Mouse (Mus musculus): ENCODE data around the gene Ywhab. TPM values are rescaled to one million over a fixed set of nuclear protein-coding genes. Genes with fewer than 3 reads are reported as not detected.

The Ywhab gene
- polyA plus RNA-seq, 1 experiment from 2014 or later: 311 TPM

GRCm38 (mm10) chr2:163992871-163993270 is 1.9 kb upstream of the Ywhab start:
- H3K9me3 ChIP-seq: no peaks in the 10 kb centered on the region
- no peak overlapping the region for H3K4me2 ChIP-seq
- H3K4me1 ChIP-seq: peaks cover 23% of the 10 kb centered on the region
- H3K27ac ChIP-seq: no peak overlapping the region
- H3K9ac ChIP-seq: no peak overlapping the region
- no peaks in the 10 kb centered on the region for H3K27me3 ChIP-seq
- ATAC-seq (ENCODE audit: insufficient number of reproducible peaks, insufficient read depth, low FRiP score, low TSS enrichment, low read depth): no peak
- H3K4me3 ChIP-seq: no peak overlapping the region
- 94% methylated on average over 2 of the region's 2 CpGs for WGBS
- H3K36me3 ChIP-seq: no peaks in the 10 kb centered on the region; the same call in none of the 2 replicates

DNA sequence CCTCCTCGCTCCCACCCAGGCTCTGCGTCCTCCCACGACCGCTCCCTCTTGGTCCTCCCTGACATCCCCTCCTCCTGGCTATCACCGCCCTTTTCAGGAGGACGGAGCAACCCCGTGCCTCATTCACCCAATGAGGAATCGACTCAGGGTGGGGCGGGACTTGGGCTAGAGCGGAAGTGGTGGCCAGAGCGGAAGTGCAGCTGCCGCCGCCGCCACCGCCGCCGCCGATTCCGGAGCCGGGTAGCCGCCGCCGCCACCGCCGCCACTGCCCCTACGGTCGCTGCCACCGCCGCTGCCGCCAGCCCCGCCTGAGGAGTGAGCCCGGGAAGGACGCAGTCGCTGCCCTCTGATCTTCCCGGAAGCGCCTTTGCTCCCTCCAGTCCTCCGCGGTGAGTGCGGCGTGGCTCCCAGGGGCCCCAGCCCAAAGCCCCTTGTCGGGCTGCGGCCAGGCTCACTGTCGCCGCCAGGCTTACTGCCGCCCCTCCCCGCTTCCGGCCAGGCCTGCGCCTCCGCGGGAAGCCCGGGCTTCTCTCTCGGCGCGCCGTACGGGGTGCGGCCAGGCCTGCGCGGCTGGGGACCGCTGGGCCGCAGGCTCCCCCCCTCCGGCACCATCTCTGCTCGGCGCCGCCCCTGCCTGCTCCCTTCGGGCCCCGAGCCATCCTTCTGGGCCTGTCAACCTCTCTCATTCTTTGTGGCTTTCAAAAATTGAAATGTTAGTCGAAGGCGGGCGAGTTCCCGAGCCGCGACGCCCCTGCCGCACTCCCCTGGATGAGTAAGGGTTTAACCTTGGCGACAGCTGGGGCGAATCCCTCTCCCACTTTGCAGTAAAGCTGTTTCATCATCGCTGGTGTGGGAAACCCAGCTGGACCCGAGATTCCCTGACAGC is 460 bp downstream of the Ywhab start:
- ATAC-seq (ENCODE audit: insufficient number of reproducible peaks, insufficient read depth, low FRiP score, low TSS enrichment, low read depth): peak; percentile 100
- H3K27ac ChIP-seq: peak overlapping the region; percentile 96
- peak overlapping the region; percentile 96 for H3K9ac ChIP-seq
- H3K4me3 ChIP-seq: peak overlapping the region; percentile 98
- H3K27me3 ChIP-seq: no peaks in the 10 kb centered on the region
- peaks cover 32% of the 10 kb centered on the region for H3K4me1 ChIP-seq
- H3K4me2 ChIP-seq: peak overlapping the region; percentile 85
- no peaks in the 10 kb centered on the region for H3K9me3 ChIP-seq
- H3K36me3 ChIP-seq: no peaks in the 10 kb centered on the region; the same call in none of the 2 replicates
- WGBS: under 1% methylated on average over 74 of the region's 79 CpGs

- Histone ChIP-seq H3K4me1 (peaks cover 38% of the 10 kb centered on the region), H3K27ac (no peak overlapping the region), H3K27me3 (no peaks in the 10 kb centered on the region), H3K9ac (peak overlapping the region; percentile 96), H3K9me3 (no peaks in the 10 kb centered on the region), H3K4me3 (peak overlapping the region; percentile 98), H3K36me3 (no peaks in the 10 kb centered on the region; the same call in none of the 2 replicates), H3K4me2 (peak overlapping the region; percentile 85)
- no peak for ATAC-seq (ENCODE audit: insufficient number of reproducible peaks, insufficient read depth, low FRiP score, low TSS enrichment, low read depth)
- WGBS: 77% methylated on average over 6 of the region's 6 CpGs
Observed at GRCm38 (mm10) chr2:163996275-163996674, 1.5 kb downstream of the Ywhab start.

DNA sequence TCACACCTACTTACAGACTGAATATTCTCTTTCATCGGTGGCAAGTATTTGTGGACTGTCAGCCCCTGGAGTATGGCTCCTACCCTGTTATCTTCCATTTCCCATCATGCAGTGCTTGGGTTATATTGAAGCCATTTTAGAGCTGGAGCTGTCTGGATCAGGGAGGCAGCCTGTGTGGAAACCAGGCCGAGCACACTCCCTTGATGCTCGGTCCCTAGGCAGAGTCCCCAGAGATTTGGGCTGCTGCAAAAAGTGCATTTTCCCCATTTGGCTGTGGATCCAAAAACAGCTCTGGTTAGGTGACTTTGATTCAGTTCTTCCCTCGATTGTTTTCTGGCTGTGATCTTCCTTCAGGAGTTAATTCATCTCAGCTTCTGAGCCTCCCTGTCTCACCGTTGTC is 2.1 kb downstream of the Ywhab start:
- Histone ChIP-seq H3K27me3 (no peaks in the 10 kb centered on the region), H3K4me1 (peaks cover 39% of the 10 kb centered on the region), H3K36me3 (no peaks in the 10 kb centered on the region; the same call in none of the 2 replicates), H3K4me3 (no peak overlapping the region), H3K9ac (0 out of 2 replicates have a peak overlapping the region, but pooled peaks have one; percentile 47), H3K4me2 (peak overlapping the region; percentile 85), H3K9me3 (no peaks in the 10 kb centered on the region), H3K27ac (no peak overlapping the region)
- ATAC-seq (ENCODE audit: insufficient number of reproducible peaks, insufficient read depth, low FRiP score, low TSS enrichment, low read depth): no peak
- 70% methylated on average over 5 of the region's 5 CpGs for WGBS

DNA sequence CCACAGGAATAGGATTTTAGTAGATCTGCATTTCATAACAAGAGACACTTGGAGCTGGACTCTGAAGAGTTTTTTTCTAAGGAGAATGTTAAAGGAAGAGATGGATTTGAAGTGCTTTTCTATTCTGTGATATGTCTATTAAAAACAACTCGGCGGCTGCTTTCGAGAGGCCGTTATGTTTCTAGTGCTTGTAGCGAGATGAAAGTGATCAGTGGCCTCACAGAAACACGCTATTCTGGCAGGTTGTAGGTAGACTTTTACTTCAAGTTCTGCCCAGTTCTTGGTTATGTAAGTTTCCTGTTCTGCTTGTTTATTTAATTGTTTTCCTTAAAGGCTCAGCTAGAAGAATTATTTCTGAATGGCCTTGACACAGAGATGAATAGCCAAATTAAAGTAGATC is 4.2 kb downstream of the Ywhab start:
- WGBS: 95% methylated on average over 6 of the region's 6 CpGs
- no peak overlapping the region for H3K9ac ChIP-seq
- no peak for ATAC-seq (ENCODE audit: insufficient number of reproducible peaks, insufficient read depth, low FRiP score, low TSS enrichment, low read depth)
- no peaks in the 10 kb centered on the region for H3K27me3 ChIP-seq
- H3K9me3 ChIP-seq: no peaks in the 10 kb centered on the region
- H3K4me3 ChIP-seq: no peak overlapping the region
- no peaks in the 10 kb centered on the region; the same call in none of the 2 replicates for H3K36me3 ChIP-seq
- no peak overlapping the region for H3K4me2 ChIP-seq
- no peak overlapping the region for H3K27ac ChIP-seq
- peaks cover 45% of the 10 kb centered on the region for H3K4me1 ChIP-seq

GRCm38 (mm10) chr2:164002637-164003036 is 7.9 kb downstream of the Ywhab start:
- no peaks in the 10 kb centered on the region; the same call in none of the 2 replicates for H3K36me3 ChIP-seq
- no peak overlapping the region for H3K4me2 ChIP-seq
- peaks cover 45% of the 10 kb centered on the region for H3K4me1 ChIP-seq
- no peak overlapping the region for H3K27ac ChIP-seq
- no peaks in the 10 kb centered on the region for H3K9me3 ChIP-seq
- no peaks in the 10 kb centered on the region for H3K27me3 ChIP-seq
- no peak overlapping the region for H3K9ac ChIP-seq
- no peak for ATAC-seq (ENCODE audit: insufficient number of reproducible peaks, insufficient read depth, low FRiP score, low TSS enrichment, low read depth)
- WGBS: 96% methylated on average over 3 of the region's 3 CpGs
- no peak overlapping the region for H3K4me3 ChIP-seq

GRCm38 (mm10) chr2:164004503-164004902 is 9.7 kb downstream of the Ywhab start:
- 82% methylated on average over 5 of the region's 5 CpGs for WGBS
- Histone ChIP-seq H3K4me3 (no peak overlapping the region), H3K9me3 (no peaks in the 10 kb centered on the region), H3K36me3 (no peaks in the 10 kb centered on the region), H3K27me3 (no peaks in the 10 kb centered on the region), H3K27ac (no peak overlapping the region), H3K4me2 (no peak overlapping the region), H3K4me1 (peaks cover 41% of the 10 kb centered on the region), H3K9ac (no peak overlapping the region)
- no peak for ATAC-seq (ENCODE audit: insufficient number of reproducible peaks, insufficient read depth, low FRiP score, low TSS enrichment, low read depth)

GRCm38 (mm10) chr2:164006932-164007331 is 12.2 kb downstream of the Ywhab start:
- peaks cover 37% of the 10 kb centered on the region for H3K4me1 ChIP-seq
- no peaks in the 10 kb centered on the region for H3K9me3 ChIP-seq
- H3K27ac ChIP-seq: no peak overlapping the region
- no peak overlapping the region for H3K4me2 ChIP-seq
- H3K4me3 ChIP-seq: no peak overlapping the region
- ATAC-seq (ENCODE audit: insufficient number of reproducible peaks, insufficient read depth, low FRiP score, low TSS enrichment, low read depth): no peak
- peaks cover 6% of the 10 kb centered on the region for H3K36me3 ChIP-seq
- H3K9ac ChIP-seq: no peak overlapping the region
- no peaks in the 10 kb centered on the region for H3K27me3 ChIP-seq
- 68% methylated on average over 10 of the region's 10 CpGs for WGBS

- H3K9ac ChIP-seq: no peak overlapping the region
- no peaks in the 10 kb centered on the region for H3K27me3 ChIP-seq
- H3K36me3 ChIP-seq: peaks cover 12% of the 10 kb centered on the region
- H3K4me1 ChIP-seq: peaks cover 37% of the 10 kb centered on the region
- H3K9me3 ChIP-seq: no peaks in the 10 kb centered on the region
- no peak overlapping the region for H3K27ac ChIP-seq
- WGBS: 85% methylated on average over 8 of the region's 8 CpGs
- ATAC-seq (ENCODE audit: insufficient number of reproducible peaks, insufficient read depth, low FRiP score, low TSS enrichment, low read depth): no peak
- H3K4me2 ChIP-seq: no peak overlapping the region
- H3K4me3 ChIP-seq: no peak overlapping the region
Observed at GRCm38 (mm10) chr2:164007547-164007946, 12.8 kb downstream of the Ywhab start.

DNA sequence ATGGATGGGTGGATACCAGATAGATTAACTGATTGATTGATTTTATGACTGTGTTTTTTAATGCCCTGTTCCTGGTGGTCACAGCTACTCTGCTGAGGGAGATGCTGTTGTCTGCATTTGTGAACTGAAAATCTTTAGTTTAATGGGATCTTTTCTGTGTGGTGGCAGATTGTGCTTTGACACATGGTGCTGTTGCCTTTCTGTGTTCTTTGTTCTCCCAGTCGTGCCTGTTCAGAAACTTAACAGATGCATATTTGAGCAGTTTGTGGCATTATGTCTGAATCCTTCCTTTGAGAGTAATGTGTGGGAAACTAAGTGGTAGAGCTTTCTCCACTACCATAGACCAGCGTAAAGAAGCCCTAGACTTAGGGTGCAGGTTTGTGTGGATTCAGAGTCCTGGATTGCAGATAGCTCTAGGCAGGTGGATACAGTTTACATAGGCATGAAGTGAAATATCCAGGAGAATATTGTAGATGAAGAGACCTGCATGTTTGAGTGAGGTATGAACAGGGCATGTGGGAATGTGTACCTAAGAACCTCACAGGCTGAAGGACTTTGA is 13.3 kb downstream of the Ywhab start:
- Histone ChIP-seq H3K4me2 (no peak overlapping the region), H3K36me3 (peaks cover 18% of the 10 kb centered on the region), H3K27me3 (no peaks in the 10 kb centered on the region), H3K9ac (no peak overlapping the region), H3K4me3 (no peak overlapping the region), H3K9me3 (no peaks in the 10 kb centered on the region), H3K4me1 (peaks cover 36% of the 10 kb centered on the region), H3K27ac (no peak overlapping the region)
- no peak for ATAC-seq (ENCODE audit: insufficient number of reproducible peaks, insufficient read depth, low FRiP score, low TSS enrichment, low read depth)
- 78% methylated on average over 2 of the region's 2 CpGs for WGBS

GRCm38 (mm10) chr2:164009227-164009626 is 14.5 kb downstream of the Ywhab start:
- 91% methylated on average over 6 of the region's 6 CpGs for WGBS
- H3K9me3 ChIP-seq: no peaks in the 10 kb centered on the region
- H3K4me2 ChIP-seq: no peak overlapping the region
- peaks cover 31% of the 10 kb centered on the region for H3K4me1 ChIP-seq
- no peak overlapping the region for H3K4me3 ChIP-seq
- no peak for ATAC-seq (ENCODE audit: insufficient number of reproducible peaks, insufficient read depth, low FRiP score, low TSS enrichment, low read depth)
- peaks cover 28% of the 10 kb centered on the region for H3K36me3 ChIP-seq
- H3K27me3 ChIP-seq: no peaks in the 10 kb centered on the region
- H3K9ac ChIP-seq: no peak overlapping the region
- H3K27ac ChIP-seq: no peak overlapping the region

- Histone ChIP-seq H3K4me3 (no peak overlapping the region), H3K36me3 (peaks cover 41% of the 10 kb centered on the region), H3K9ac (no peak overlapping the region), H3K4me2 (no peak overlapping the region), H3K9me3 (no peaks in the 10 kb centered on the region), H3K27me3 (no peaks in the 10 kb centered on the region), H3K27ac (no peak overlapping the region), H3K4me1 (peaks cover 24% of the 10 kb centered on the region)
- ATAC-seq (ENCODE audit: insufficient number of reproducible peaks, insufficient read depth, low FRiP score, low TSS enrichment, low read depth): no peak
- WGBS: 78% methylated on average over 5 of the region's 5 CpGs
Observed at GRCm38 (mm10) chr2:164010496-164010895, 15.7 kb downstream of the Ywhab start.
